Mouse (Mus musculus): ENCODE results near the gene Tinag.
A peak's percentile ranks its signal among the peaks of the same experiment; 100 is the strongest.

Tinag gene

DNA sequence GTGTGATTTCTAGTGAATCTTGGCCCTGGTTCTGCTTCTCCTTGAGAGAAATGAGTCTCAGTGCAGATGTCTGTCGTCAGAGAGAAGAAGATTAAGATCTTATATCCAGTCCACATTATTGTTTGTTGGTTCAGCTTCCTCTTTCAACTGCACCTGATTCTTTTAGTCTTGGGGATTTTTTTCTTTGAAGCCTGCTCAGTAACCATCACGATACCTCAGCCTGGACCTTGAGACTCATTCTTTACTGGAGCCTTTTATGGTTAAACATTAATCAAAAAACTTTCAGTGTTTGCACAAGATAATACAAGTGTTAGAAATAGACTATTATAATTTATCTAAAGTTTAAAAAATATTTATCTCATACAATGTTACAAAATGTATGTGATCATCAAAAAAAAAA, at the start of gene Tinag:
Gene Tinag (minus strand): TSS at position 210 of the 400 bp plus-strand sequence.
- no peak for DNase-seq

DNA sequence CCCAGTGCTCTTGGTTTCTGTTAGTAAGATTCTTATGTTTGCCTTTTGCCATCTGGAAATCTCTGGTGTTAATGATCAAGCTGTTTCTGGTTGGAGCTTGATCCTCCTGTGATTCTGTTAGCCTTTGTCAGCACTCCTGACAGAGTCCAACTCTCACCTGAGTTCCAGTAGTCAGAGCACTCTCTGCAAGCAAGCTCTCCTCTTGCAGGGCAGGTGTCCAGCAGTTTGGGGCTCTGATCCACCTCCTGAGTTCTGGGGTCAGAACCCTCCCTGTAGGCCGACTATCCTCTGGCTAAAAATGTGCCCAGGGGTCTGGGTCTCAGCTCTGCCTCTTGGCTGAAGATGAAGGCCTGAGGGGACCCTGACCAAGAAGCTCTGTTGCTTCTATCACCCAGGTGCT, 37.6 kb upstream of the Tinag start:
- DNase-seq: peak; percentile 39

DNA sequence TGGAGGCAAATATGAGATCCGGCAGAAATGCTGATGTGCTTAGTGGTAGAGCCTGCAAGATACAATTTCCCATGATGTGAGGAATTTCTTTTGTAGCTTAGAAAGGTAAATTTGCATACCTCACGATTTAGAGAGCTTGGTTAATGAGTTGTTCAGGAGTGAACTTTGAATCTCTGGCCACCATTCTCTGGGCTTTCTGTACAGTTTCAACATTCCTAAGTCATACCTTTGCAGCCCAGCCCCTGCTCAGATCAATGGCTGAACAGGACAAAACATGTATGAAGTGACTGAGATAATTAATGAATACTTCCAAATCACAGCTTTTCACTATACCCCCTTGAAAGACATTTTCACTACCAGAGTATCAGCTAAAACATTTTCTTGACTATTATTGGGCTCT, 26.1 kb upstream of the Tinag start:
- peak; percentile 19 for DNase-seq

DNA sequence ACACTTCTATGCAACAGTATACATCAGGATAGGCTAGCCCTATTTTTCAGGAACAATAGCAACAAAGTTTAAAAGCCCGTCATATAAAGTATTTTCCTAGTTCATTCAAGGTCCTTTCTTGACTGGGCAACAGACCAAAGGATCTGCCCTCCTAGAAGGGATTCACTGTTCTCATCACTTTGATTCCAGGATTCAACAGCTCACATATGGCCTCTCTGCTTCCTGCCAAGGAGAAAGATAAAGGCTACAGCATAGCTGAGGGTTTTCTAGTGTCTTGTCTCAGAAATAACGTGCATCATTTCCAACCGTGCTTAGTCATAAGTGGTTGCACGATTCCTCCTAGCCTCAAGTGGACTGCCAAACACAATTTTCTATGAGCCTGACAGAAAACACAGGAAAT, 11.0 kb upstream of the Tinag start:
- no peak for DNase-seq

DNA sequence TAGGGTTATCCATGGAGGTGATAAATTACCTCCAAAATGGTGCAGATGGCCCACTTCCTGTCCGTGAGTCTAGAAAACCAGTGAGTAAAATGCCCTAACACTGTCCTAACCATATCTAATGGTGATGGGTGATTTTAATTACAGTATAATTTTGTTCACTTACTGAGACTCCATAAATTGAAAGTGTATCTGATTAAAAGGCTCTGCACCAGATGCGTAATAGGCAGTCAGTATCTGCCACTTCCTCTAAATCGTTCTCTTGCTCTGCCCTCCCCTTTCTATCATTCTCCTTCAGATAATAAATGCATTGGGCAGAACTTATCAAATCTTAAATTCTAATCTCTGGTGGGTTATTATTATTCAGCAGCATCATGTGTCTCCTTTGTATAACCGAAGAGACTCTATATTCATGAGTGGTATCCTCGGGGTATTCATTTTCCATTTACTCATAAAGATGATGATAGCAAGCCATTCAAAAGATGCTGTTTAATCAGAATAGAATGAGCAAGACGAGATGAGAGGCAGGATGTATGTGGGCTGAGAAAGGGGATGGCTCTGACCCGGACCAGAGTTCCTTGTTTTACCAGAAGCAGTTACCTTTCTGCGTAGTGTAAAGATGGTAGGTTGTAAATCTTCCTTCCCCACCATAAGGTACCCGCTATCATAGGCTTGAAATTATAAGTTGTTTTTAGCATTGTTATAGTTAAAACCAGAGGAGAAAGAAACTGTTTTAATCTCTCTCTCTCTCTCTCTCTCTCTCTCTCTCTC, 9.0 kb upstream of the Tinag start:
- DNase-seq: no peak

DNA sequence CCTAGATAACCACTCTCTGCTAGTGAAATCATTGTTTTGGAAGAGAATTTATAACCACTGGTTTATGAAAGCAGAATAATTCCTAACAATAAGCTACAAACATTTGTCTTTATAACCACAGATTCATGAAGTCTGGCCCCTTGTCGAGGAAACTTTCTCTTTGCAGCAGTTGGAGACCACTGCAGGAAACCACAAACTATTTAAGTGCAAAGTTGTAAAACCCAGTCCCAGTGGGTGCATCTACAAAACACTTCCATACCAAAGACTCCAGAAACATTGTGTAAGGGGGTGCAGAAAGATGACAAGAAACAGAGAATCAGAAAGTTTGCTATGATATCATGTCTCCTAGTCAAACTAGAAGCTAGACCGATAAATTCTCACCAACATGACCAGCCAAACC, 5.8 kb upstream of the Tinag start:
- DNase-seq: no peak

DNA sequence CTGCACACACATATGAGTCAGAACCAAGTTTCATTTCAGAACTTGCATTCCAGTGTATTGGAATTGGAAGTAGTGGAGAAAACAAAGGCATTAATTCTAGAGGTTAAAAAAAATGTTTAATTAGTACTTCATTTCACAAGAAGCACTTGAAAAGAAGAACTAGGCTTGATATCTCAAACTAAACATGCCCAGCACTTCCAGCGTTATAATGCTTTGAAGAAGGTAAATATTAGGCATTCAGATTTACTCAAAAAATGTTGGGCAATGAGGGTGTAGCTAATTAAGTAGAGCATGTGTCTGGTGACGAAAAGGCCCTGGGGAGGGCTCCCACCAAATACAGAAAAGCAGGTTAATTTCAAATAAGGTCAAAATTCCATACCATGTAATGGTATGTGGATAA, 4.1 kb upstream of the Tinag start:
- no peak for DNase-seq

DNA sequence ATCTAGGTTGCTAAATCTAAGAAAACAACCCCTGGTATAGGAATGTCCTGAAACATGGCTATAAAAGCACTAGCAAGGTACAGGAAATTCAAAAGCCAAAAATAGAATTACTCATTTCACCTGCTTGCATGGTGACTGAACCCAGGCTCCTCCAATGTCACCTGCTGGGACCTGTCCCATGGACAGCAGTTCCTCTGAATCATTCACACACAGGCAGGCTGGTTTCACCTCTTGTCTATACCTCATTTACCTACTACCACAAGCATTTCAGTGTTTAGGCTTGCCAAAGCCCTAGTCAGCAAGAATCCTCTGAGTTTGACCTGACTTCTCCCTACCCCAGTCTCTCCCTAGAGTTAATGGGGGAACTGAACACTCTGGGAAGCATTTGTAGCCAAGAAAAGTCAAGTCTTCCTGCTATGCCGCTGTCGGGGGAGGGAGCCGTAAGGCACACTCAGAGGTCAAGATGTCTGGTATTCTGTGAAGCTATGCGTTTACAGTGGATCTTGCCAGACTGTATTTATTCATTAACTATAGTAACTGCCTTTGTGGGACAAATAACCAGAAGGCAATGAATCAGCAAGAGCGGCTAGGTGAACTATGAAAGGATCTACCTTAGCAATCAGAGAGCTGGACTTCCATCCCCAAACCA, 597 bp upstream of the Tinag start:
- peak; percentile 58 for DNase-seq

DNA sequence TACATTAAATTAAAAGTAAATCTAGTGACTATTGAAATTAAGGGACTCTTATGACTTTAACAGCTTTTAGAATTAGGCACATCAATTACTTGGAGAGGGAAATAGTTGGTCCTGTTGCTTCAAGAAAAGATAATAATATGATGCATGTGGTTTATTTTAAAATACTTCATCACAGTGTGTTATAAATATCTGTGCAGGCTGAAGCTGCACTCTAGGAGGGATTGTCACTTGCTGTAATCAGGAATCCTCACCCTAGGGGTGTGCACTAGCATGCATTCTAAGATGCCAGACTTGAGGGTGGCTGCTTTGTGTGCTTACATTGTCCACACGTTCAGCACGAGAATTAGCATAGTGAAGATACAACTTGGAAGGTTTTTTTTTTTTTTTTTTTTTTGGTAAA, 10.2 kb downstream of the Tinag start:
- no peak for DNase-seq

DNA sequence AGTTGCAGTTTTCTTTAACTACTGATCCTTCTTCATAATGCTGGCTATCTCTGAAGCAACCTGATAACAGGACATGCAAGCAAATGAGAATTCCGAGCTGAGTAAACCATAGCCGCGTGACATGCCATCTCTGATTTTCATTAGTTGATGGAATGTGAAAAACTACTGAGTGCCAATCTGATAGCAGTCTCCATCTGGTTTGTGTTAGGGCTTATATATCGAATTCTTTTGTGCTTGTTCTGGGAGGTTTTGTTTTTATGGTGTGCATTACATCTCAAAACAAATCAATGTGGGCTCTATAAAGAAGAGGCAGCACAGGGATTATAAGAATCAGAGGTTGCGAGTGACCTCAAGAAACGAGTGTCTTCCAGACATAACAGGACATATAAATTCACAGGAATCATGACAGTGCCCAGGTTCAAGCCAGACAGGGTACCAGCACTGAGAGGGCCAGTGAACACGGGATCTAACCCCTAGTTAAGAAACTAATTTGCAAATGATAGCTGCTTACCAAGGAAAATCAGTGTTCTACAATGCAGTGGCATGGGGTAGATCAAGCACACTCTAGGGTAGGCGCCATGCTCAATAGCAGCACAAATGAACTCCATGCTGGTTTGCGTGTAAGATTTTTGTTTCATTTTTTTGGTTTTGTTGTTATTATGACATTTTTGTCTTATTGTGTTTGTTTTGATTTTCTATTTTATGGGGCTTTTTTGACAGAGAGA, 13.0 kb downstream of the Tinag start:
- DNase-seq: no peak

DNA sequence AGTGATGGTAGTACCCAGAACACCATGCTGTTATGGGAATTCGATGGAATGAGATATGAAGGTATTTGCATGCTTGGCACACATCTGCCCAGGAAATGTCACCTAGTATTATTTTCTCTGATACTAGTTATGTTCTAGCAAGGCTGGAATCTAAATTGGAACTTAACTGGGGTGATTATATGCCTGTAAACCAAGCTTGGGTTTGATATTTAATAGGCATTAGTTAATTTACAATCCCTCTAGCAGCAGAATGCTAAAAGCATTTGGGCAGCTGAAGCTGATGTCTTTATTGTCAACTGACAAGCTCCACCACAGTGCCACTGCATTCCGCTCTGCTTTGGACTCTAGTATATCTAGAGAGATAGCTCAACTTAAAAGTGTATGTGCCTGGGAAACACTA, 20.3 kb downstream of the Tinag start:
- DNase-seq: no peak

DNA sequence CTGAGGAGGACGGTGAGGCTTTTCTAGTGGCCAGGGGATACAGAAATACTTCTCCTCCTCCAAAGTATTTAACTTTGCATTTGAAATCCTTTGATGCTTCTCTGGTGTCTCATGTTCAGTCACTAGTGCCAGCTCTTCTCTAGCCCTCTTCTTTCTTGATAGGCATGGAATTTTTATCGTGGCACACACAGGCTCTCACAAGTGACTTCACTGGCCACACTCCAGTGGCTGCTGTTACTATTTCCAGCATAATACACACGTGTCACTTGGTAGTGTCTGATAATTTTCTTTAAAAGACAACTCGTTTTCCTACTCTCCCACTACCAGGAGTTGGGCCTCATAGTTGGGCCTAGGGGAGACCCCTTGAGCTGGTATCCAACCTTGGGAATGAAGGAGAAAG, 26.7 kb downstream of the Tinag start:
- DNase-seq: no peak

DNA sequence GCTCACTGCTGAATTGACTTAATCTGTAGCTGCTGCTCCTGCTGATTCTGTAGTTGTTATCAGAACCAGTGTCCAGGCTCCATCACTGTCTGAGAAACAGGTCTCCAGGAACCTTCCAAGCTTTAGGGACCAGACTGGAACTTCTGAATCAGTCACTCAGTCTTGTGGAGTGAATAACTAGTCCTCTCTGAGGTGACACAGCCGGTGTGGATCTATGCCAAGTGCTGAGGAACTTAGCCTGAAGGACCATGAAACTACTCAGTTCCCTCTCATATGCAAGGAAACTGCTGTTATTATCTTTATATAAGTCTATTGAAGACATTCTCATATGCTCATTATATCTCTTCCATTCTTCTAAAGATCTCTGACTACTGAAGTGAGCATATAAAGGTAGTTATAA, 49.6 kb downstream of the Tinag start:
- no peak for DNase-seq

DNA sequence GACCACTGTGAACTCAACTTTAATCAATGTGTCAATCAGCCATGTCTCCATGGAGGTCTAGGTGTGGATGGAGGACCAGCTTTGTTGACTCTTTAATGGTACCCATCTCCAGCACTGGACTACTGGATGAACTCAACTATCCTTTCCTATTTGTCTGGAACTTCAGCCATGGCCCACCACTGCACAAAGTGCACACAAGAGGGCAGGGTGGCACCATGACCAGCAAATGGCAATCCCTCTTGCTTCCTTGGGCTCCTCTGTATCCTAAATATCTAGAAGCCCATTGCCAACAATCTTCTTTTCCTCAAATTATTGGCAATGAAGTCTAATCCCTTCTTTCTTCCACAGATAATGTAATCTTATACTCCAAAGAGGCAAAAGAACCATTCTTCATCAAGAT, 55.6 kb downstream of the Tinag start:
- DNase-seq: peak; percentile 28

DNA sequence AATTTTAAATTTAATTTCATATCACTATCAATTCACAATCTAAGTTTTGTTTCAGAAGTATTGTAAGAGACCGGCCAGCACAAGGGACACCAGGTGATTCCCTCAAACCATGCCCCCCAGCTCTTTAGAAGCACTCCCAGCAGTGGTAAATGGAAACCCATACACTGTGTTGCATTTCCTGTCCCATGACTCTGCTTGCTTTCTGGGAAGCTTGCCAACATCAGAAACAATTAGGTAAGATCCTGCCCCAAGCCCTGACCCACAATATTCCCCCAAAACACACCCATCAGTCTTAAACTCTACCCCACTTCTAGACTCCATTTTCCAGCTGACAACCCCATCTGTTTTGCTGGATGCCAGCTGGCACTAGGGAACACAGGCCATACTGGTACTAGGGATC, 110.8 kb downstream of the Tinag start:
- no peak for DNase-seq

DNA sequence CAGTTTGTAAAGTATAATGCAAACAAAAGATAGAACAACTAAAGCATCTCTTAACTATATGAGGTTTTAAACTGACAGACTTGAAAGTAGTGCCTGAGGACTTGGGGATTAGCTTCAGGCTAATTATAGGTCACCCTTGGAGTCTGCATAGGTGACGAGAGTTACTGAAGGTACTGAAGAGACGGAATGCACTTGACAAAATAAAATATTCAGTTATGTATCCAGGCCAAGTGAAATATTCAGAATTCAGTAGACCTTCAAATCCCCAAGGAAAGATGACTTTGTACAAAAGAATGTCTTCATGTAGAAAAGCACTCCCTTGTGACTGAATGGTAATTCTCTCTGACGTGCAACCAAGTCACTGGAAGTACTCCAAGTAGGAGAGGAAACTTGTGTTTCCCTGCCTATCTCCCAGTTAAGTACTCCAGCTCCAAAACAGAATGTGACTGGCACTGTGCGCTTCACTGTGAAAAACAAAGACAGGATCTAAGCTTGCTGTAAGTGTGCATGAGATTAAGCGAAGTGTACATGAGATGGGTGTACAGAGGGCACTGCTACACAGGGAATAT, 130.4 kb downstream of the Tinag start:
- DNase-seq: no peak
